Mouse (Mus musculus) heart, embryonic 12.5 days (tissue): ENCODE results near the gene Twnk. TPM values are rescaled to one million over a fixed set of nuclear protein-coding genes. Genes with fewer than 3 reads are reported as not detected.

Experiments
- ATAC-seq: fragments of 200-750 bp; cut with Nextera tagmentation; 2 replicates; pipeline ENCODE4 v1.8.0; 2017; ENCODE audit warnings: moderate TSS enrichment, moderate library complexity; ENCODE audit not compliant: insufficient number of reproducible peaks, low FRiP score
- H3K27ac ChIP-seq: fragments of 300-500 bp; sonication (generic); 2 replicates; pipeline ENCODE4 v1.5.1; 2016; ENCODE audit warnings: mild to moderate bottlenecking, moderate library complexity; ENCODE audit not compliant: poor library complexity, severe bottlenecking
- H3K27me3 ChIP-seq: fragments of 300-500 bp; sonication (generic); replicated peaks from 2 replicates; pipeline ENCODE4 v1.6.1; 2016; ENCODE audit warnings: mild to moderate bottlenecking, moderate library complexity
- H3K36me3 ChIP-seq: fragments of 300-500 bp; sonication (generic); 2 replicates; pipeline ENCODE4 v1.6.1; 2016; ENCODE audit warnings: mild to moderate bottlenecking, moderate library complexity
- H3K4me1 ChIP-seq: fragments of 300-500 bp; sonication (generic); replicated peaks from 2 replicates; pipeline ENCODE4 v1.6.1; 2016; ENCODE audit warnings: mild to moderate bottlenecking
- H3K4me2 ChIP-seq: fragments of 300-500 bp; sonication (generic); 2 replicates; pipeline ENCODE4 v1.6.1; 2016; ENCODE audit warnings: mild to moderate bottlenecking, moderate library complexity
- H3K4me3 ChIP-seq: fragments of 300-500 bp; sonication (generic); 2 replicates; pipeline ENCODE4 v1.5.1; 2016; ENCODE audit warnings: mild to moderate bottlenecking
- H3K9ac ChIP-seq: fragments of 300-500 bp; sonication (generic); 2 replicates; pipeline ENCODE4 v1.6.1; 2016; ENCODE audit warnings: mild to moderate bottlenecking, moderate library complexity
- H3K9me3 ChIP-seq: fragments of 300-500 bp; sonication (generic); replicated peaks from 2 replicates; pipeline ENCODE4 v1.6.1; 2016; ENCODE audit warnings: mild to moderate bottlenecking, moderate library complexity
- WGBS: fragments of 180-500 bp; shearing (Covaris S2); methylation state at CpG from one replicate; pipeline ENCODE4 v1.1.7; 2016; 5-methylcytosine and 5-hydroxymethylcytosine counted together
- polyA plus RNA-seq: library from polyadenylated mRNA; unstranded; fragments of >200 nt; fragmentation: Nextera tagmentation; extraction: Ambion mirVana; gene quantifications from 2 replicates; pipeline ENCODE4 v1.2.1, GENCODE M21; 2016

The Twnk gene
- 19.2 and 19.5 TPM in 2 replicates for polyA plus RNA-seq

GRCm38 (mm10) chr19:45005444-45005843, at the start of gene Twnk:
Twnk (plus strand) TSS chr19:45005663.
- no peak for ATAC-seq
- peaks cover 24% of the 10 kb centered on the region for H3K4me1 ChIP-seq
- H3K9me3 ChIP-seq: no peaks in the 10 kb centered on the region
- no peaks in the 10 kb centered on the region for H3K27me3 ChIP-seq
- H3K4me2 ChIP-seq: peak within 1 kb of the TSS; percentile 97
- peak within 1 kb of the TSS; percentile 80 for H3K27ac ChIP-seq
- H3K36me3 ChIP-seq: peaks cover 46% of the 10 kb centered on the region
- peak within 1 kb of the TSS; percentile 90 for H3K9ac ChIP-seq
- 9% methylated on average over 16 of the region's 16 CpGs for WGBS
- peak within 1 kb of the TSS; percentile 94 for H3K4me3 ChIP-seq

- Histone ChIP-seq H3K9ac (no peak overlapping the region), H3K36me3 (peaks cover 79% of the 10 kb centered on the region), H3K9me3 (no peaks in the 10 kb centered on the region), H3K27me3 (no peaks in the 10 kb centered on the region), H3K27ac (no peak overlapping the region), H3K4me1 (no peaks in the 10 kb centered on the region), H3K4me3 (no peak overlapping the region), H3K4me2 (no peak overlapping the region)
- WGBS: 94% methylated on average over 2 of the region's 2 CpGs
- no peak for ATAC-seq
Observed at GRCm38 (mm10) chr19:44959633-44960032, 45.8 kb upstream of the Twnk start.

DNA sequence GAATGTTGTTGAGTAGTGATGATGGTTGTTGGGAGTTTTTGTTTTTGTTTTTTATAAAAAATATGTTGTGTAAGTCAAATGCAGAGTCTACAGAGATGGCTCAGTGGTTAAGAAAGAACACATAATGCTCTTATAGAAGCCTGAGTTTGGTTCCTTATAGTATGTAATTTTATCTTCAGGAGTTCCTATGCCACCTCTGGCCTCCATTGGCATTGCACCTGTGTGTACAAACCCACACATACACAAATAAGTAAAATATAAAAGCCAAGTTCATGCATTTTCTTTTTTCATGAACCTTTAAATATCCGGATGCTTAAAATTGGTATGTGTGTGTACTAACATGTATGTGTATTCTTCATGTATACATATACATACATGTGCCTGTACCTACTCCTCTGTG, 39.5 kb upstream of the Twnk start:
- 88% methylated on average over 1 of the region's 1 CpGs for WGBS
- no peak overlapping the region for H3K4me2 ChIP-seq
- H3K36me3 ChIP-seq: peaks cover 78% of the 10 kb centered on the region
- no peak overlapping the region for H3K4me3 ChIP-seq
- H3K4me1 ChIP-seq: no peaks in the 10 kb centered on the region
- H3K27me3 ChIP-seq: no peaks in the 10 kb centered on the region
- H3K9ac ChIP-seq: no peak overlapping the region
- H3K27ac ChIP-seq: no peak overlapping the region
- H3K9me3 ChIP-seq: no peaks in the 10 kb centered on the region
- no peak for ATAC-seq

DNA sequence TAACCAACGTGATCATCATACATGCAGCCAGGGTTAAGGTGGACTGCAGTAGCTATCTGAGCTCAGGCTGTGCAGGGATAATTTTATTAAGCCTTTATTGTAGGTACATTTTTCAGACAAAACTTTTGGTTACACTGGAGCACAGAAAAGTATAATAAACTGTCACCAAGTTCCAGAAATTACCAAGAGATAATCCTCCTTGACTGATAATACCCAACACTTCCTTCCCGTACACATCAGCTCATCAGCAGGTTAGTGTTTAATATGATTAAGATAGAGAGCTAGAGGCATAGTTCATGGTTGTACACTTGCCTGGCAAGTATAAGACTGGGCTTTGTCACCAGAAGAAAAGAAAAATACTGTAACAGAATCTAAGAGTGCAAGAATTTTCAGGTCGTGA, 37.1 kb upstream of the Twnk start:
- H3K36me3 ChIP-seq: peaks cover 80% of the 10 kb centered on the region
- no peak overlapping the region for H3K4me2 ChIP-seq
- 78% methylated on average over 3 of the region's 3 CpGs for WGBS

GRCm38 (mm10) chr19:44976636-44977035, 28.8 kb upstream of the Twnk start:
- H3K4me1 ChIP-seq: no peaks in the 10 kb centered on the region
- peaks cover 87% of the 10 kb centered on the region for H3K36me3 ChIP-seq
- no peaks in the 10 kb centered on the region for H3K27me3 ChIP-seq
- no peaks in the 10 kb centered on the region for H3K9me3 ChIP-seq
- H3K4me3 ChIP-seq: no peak overlapping the region
- H3K27ac ChIP-seq: no peak overlapping the region
- no peak for ATAC-seq
- H3K4me2 ChIP-seq: no peak overlapping the region
- 87% methylated on average over 6 of the region's 6 CpGs for WGBS
- H3K9ac ChIP-seq: no peak overlapping the region

More for the DNA sequence above, 37.1 kb upstream of the Twnk start:
- Histone ChIP-seq H3K9ac (no peak overlapping the region), H3K4me1 (no peaks in the 10 kb centered on the region), H3K4me3 (no peak overlapping the region), H3K9me3 (no peaks in the 10 kb centered on the region), H3K27ac (no peak overlapping the region), H3K27me3 (no peaks in the 10 kb centered on the region)
- ATAC-seq: no peak

- 92% methylated on average over 6 of the region's 6 CpGs for WGBS
- no peak for ATAC-seq
Observed at GRCm38 (mm10) chr19:44977148-44977547, 28.3 kb upstream of the Twnk start.

DNA sequence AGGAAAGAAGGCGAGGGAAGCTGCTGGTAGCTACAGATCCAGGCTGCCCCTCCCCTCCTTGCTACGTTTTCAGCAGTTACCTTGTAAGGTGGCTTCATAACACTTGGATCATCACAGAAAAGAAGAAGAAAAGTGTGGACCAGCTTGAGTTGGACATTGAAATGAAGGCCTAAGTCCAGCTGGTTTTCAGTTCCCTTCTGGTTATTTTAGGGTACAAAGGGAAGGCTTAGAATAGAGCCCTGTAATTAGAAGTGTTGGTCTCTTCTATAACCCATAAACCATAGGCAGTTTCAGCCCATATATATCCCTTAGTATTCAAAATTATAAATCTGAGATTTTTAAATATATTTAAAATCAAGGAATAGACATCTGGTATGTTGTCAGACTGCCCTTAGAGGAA, 24.7 kb upstream of the Twnk start:
- Histone ChIP-seq H3K9ac (no peak overlapping the region), H3K4me1 (peaks cover 6% of the 10 kb centered on the region; the same call in 1 of the 2 replicates), H3K4me3 (no peak overlapping the region), H3K27me3 (no peaks in the 10 kb centered on the region), H3K36me3 (peaks cover 68% of the 10 kb centered on the region), H3K4me2 (no peak overlapping the region), H3K27ac (no peak overlapping the region), H3K9me3 (no peaks in the 10 kb centered on the region)
- no peak for ATAC-seq
- 80% methylated on average over 2 of the region's 2 CpGs for WGBS

More at GRCm38 (mm10) chr19:44977148-44977547, 28.3 kb upstream of the Twnk start:
- Histone ChIP-seq H3K27me3 (no peaks in the 10 kb centered on the region), H3K4me3 (no peak overlapping the region), H3K36me3 (peaks cover 89% of the 10 kb centered on the region), H3K27ac (no peak overlapping the region), H3K9me3 (no peaks in the 10 kb centered on the region), H3K4me1 (no peaks in the 10 kb centered on the region), H3K9ac (no peak overlapping the region), H3K4me2 (no peak overlapping the region)

DNA sequence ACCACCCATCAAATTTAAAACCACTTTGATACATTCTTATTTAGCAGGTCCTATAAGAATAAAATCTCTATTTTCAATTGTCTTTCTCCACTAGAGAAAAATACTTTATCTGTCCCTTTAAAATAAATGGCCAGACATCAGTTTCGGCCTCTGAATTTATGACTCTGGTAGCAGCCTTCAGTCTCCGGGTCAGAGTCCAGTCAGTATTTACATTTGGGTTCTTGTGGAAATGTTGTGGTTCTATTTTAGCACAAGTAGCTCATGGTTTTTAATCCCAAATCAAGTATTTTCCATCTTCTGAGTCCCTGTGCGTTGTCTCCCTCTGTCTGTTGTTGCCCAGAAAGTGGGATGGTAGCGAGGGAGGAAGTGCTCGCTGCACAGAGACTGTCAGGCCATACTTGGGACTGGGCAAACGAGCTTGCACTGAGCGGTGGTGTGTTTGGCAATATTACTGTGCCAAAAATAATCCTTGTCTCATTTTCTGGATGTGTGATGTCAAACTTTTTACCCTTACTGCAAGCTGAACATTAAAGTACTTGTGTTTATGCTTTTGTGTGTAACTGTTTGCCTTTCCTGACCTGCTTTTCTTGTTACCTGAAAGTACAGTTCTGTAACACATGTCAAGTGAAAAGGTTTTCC, 22.9 kb upstream of the Twnk start:
- ATAC-seq: no peak
- peaks cover 7% of the 10 kb centered on the region; the same call in 1 of the 2 replicates for H3K27me3 ChIP-seq
- no peaks in the 10 kb centered on the region for H3K9me3 ChIP-seq
- no peak overlapping the region for H3K27ac ChIP-seq
- H3K4me3 ChIP-seq: no peak overlapping the region
- peaks cover 7% of the 10 kb centered on the region; the same call in 1 of the 2 replicates for H3K4me1 ChIP-seq
- no peak overlapping the region for H3K9ac ChIP-seq
- 80% methylated on average over 7 of the region's 7 CpGs for WGBS
- H3K36me3 ChIP-seq: peaks cover 50% of the 10 kb centered on the region
- H3K4me2 ChIP-seq: no peak overlapping the region

DNA sequence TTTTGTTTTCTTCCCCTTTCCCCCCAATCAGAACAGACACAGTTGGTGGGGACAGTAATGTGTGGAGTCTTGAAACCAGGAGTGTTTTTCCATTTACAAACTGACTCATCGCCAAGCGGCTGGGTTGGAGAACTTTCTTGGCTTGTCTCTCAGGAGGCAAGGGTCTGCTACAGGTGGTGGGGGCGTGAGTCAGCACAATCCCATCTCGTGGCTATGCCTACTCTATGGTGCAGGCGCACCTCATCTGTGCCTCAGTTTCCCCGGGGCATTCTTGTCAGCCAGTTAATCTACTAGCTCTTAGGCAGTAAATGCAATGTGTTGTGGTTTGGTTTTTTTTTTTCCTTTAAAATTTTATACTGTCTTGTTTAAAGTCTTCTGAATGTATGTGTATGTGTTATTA, 22.1 kb upstream of the Twnk start:
- Histone ChIP-seq H3K4me1 (peaks cover 7% of the 10 kb centered on the region; the same call in 1 of the 2 replicates), H3K27me3 (peaks cover 7% of the 10 kb centered on the region; the same call in 1 of the 2 replicates), H3K4me2 (no peak overlapping the region), H3K4me3 (no peak overlapping the region), H3K36me3 (peaks cover 42% of the 10 kb centered on the region), H3K27ac (no peak overlapping the region), H3K9ac (no peak overlapping the region), H3K9me3 (no peaks in the 10 kb centered on the region)
- ATAC-seq: no peak
- 89% methylated on average over 6 of the region's 6 CpGs for WGBS

DNA sequence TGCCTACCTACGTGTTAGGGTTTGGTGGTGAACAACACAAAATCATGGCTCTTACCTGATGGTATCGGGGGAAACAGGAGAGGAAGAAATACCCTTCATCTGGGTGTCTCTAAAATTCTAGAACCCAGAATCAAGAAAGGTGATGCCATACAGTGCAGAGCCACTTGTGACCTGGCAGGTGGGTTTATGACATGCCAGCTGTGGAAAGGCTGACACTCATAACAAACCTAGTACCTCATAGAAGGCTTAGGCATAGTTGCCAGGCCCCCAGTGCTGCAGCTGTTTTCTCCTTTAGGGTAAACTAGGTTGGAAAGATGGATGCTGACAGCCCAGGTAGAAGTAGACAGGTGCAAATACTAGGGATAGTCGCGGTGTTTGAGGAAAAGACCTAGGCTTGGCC, 21.0 kb upstream of the Twnk start:
- 95% methylated on average over 4 of the region's 4 CpGs for WGBS
- H3K4me1 ChIP-seq: peaks cover 8% of the 10 kb centered on the region
- H3K4me3 ChIP-seq: no peak overlapping the region
- H3K4me2 ChIP-seq: no peak overlapping the region
- H3K27me3 ChIP-seq: peaks cover 7% of the 10 kb centered on the region; the same call in 1 of the 2 replicates
- ATAC-seq: no peak
- peaks cover 35% of the 10 kb centered on the region for H3K36me3 ChIP-seq
- H3K9ac ChIP-seq: no peak overlapping the region
- no peaks in the 10 kb centered on the region for H3K9me3 ChIP-seq
- H3K27ac ChIP-seq: no peak overlapping the region

- H3K36me3 ChIP-seq: peaks cover 27% of the 10 kb centered on the region
- no peak for ATAC-seq
- H3K4me3 ChIP-seq: no peak overlapping the region
- peaks cover 17% of the 10 kb centered on the region for H3K4me1 ChIP-seq
- H3K27me3 ChIP-seq: peaks cover 7% of the 10 kb centered on the region; the same call in 1 of the 2 replicates
- H3K4me2 ChIP-seq: no peak overlapping the region
- 38% methylated on average over 5 of the region's 5 CpGs for WGBS
- no peak overlapping the region for H3K27ac ChIP-seq
- H3K9ac ChIP-seq: no peak overlapping the region
- H3K9me3 ChIP-seq: no peaks in the 10 kb centered on the region
Observed at GRCm38 (mm10) chr19:44985159-44985988, 20.1 kb upstream of the Twnk start.
